Mouse (Mus musculus) heart, postnatal 0 days (tissue): ENCODE data around the gene Mrpl20. TPM values are rescaled to one million over a fixed set of nuclear protein-coding genes. Genes with fewer than 3 reads are reported as not detected.

Source experiments
- ATAC-seq: fragments of 200-750 bp; cut with Nextera tagmentation; 2 replicates; pipeline ENCODE4 v1.8.0; 2017; ENCODE audit warnings: low read depth, moderate number of reproducible peaks, moderate library complexity; ENCODE audit not compliant: insufficient read depth
- DNase-seq: peaks from one replicate; pipeline ENCODE4 v3.0.0-alpha.2; 2016; ENCODE audit warnings: low spot score
- H3K27ac ChIP-seq: fragments of 300-500 bp; sonication (generic); 2 replicates; pipeline ENCODE4 v1.5.1; 2014; ENCODE audit warnings: low read depth, mild to moderate bottlenecking
- H3K27me3 ChIP-seq: fragments of 300-500 bp; sonication (generic); 2 replicates; pipeline ENCODE4 v1.6.1; 2014; ENCODE audit warnings: low read length, mixed read lengths; ENCODE audit not compliant: control insufficient read depth, insufficient read depth
- H3K36me3 ChIP-seq: fragments of 300-500 bp; sonication (generic); replicated peaks from 2 replicates; pipeline ENCODE4 v1.6.1; 2014; ENCODE audit warnings: low read length, mixed read lengths; ENCODE audit not compliant: control insufficient read depth, insufficient read depth
- H3K4me1 ChIP-seq: fragments of 300-500 bp; sonication (generic); 2 replicates; pipeline ENCODE4 v1.6.1; 2014; ENCODE audit warnings: antibody characterized with exemption; ENCODE audit not compliant: control insufficient read depth, insufficient read depth
- H3K4me2 ChIP-seq: fragments of 300-500 bp; sonication (generic); 2 replicates; pipeline ENCODE4 v1.6.1; 2014; ENCODE audit warnings: low read depth, mild to moderate bottlenecking, low read length, moderate library complexity
- H3K4me3 ChIP-seq: fragments of 300-500 bp; sonication (generic); 2 replicates; pipeline ENCODE4 v1.5.1; 2014; ENCODE audit warnings: low read depth, low read length
- H3K9ac ChIP-seq: fragments of 300-500 bp; sonication (generic); replicated peaks from 2 replicates; pipeline ENCODE4 v1.6.1; 2014; ENCODE audit warnings: low read depth, low read length, mixed read lengths
- H3K9me3 ChIP-seq: fragments of 300-500 bp; sonication (generic); replicated peaks from 2 replicates; pipeline ENCODE4 v1.6.1; 2016; ENCODE audit warnings: low read length; ENCODE audit not compliant: control insufficient read depth
- CTCF ChIP-seq: IDR thresholded peaks from 2 replicates; pipeline ENCODE4 v1.5.1; 2016; ENCODE audit warnings: antibody characterized with exemption, control low read depth, low read depth
- EP300 ChIP-seq: IDR thresholded peaks from 2 replicates; pipeline ENCODE4 v1.6.1; 2016; ENCODE audit warnings: antibody characterized with exemption, low read depth
- WGBS: fragments of 180-500 bp; shearing (Covaris S2); extraction: QIAGEN DNeasy Blood & Tissue Kit; methylation state at CpG from one replicate; pipeline ENCODE4 v1.1.7; 2014; 5-methylcytosine and 5-hydroxymethylcytosine counted together
- polyA plus RNA-seq: library from polyadenylated mRNA; unstranded; fragments of >200 nt; fragmentation: Nextera tagmentation; extraction: Ambion mirVana; gene quantifications from 2 replicates; pipeline ENCODE4 v1.2.1, GENCODE M21; 2015
- total RNA-seq: library from RNA; depleted of rRNA; stranded (reverse); fragments of >200 nt; gene quantifications from 2 replicates; pipeline ENCODE4 v1.2.3, GENCODE M21; 2014; ENCODE audit warnings: low replicate concordance

Gene Mrpl20
- total and polyA plus RNA-seq, 2 experiments from 2014 or later: 91.4 to 207 TPM

DNA sequence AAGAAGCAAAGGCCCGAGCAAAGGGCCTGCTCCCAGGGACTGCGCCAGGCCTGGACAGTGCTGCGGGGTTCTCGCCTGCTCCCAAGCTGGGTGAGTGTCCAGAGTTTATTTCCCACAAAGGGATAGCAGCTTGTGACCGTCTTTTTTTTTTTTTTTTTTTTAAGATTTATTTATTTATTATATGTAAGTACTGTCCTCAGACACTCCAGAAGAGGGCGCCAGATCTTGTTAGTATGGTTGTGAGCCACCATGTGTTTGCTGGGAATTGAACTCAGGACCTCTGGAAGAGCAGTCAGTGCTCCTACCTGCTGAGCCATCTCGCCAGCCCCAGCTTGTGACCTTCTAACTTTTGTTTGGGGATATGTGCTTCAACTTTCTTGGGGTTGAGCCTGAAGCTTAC, 18.3 kb downstream of the Mrpl20 start:
- no peak overlapping the region for H3K9ac ChIP-seq
- no peak overlapping the region for H3K27ac ChIP-seq
- no peaks in the 10 kb centered on the region for H3K4me1 ChIP-seq
- TF ChIP-seq EP300: no peak
- TF ChIP-seq CTCF: peak; percentile 25
- H3K4me3 ChIP-seq: no peak overlapping the region
- no peaks in the 10 kb centered on the region for H3K9me3 ChIP-seq
- WGBS: 68% methylated on average over 7 of the region's 7 CpGs
- H3K4me2 ChIP-seq: no peak overlapping the region
- DNase-seq (no peak), ATAC-seq (no peak)
- H3K36me3 ChIP-seq: peaks cover 96% of the 10 kb centered on the region
- no peaks in the 10 kb centered on the region for H3K27me3 ChIP-seq

DNA sequence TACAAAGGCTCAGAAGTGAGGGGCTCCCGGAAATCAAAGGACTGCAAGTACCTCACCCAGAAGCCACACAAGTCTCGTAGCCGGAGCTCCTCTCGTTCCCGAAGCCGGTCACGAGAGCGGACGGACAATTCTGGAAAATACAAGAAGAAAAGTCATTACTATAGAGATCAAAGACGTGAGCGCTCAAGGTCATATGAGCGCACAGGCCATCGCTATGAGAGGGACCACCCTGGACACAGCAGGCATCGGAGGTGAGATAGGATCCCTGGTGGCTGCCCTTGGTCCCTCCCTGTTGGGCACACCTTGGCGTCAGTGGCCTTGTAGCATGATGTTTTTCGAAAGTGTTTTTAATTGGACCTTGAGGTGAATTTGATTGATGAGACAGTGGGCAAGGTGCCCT, 20.8 kb downstream of the Mrpl20 start:
- H3K4me3 ChIP-seq: no peak overlapping the region
- H3K27me3 ChIP-seq: no peaks in the 10 kb centered on the region
- H3K4me2 ChIP-seq: no peak overlapping the region
- no peaks in the 10 kb centered on the region for H3K9me3 ChIP-seq
- TF ChIP-seq EP300 (no peak), CTCF (no peak)
- 89% methylated on average over 16 of the region's 16 CpGs for WGBS
- H3K36me3 ChIP-seq: peaks cover 93% of the 10 kb centered on the region
- no peak for ATAC-seq
- no peak for DNase-seq
- no peak overlapping the region for H3K9ac ChIP-seq
- no peaks in the 10 kb centered on the region for H3K4me1 ChIP-seq
- H3K27ac ChIP-seq: no peak overlapping the region

DNA sequence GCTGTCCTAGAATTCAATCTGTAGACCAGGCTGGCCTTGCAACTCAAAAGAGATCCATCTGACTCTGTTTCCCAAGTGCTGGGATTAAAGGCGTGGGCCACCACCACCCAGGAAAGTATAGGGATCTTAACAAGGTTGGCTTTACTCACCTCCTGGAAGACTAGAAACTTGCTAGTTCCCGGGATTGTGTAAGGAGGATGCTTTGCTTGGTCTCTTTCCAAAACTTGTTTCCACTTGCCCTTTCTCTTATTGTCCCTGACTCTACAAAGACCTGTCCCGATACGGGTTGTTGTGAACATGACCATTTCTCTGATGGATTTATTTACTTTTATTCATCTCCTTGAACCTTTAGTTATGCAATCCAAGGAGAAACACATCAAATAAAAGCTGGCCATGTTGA, 27.2 kb downstream of the Mrpl20 start:
- Histone ChIP-seq H3K4me2 (no peak overlapping the region), H3K4me1 (peaks cover 6% of the 10 kb centered on the region), H3K27ac (no peak overlapping the region), H3K9ac (no peak overlapping the region), H3K9me3 (no peaks in the 10 kb centered on the region), H3K27me3 (no peaks in the 10 kb centered on the region), H3K36me3 (peaks cover 36% of the 10 kb centered on the region), H3K4me3 (no peak overlapping the region)
- no peak for ATAC-seq
- DNase-seq: no peak
- 81% methylated on average over 4 of the region's 4 CpGs for WGBS
- TF ChIP-seq EP300 (no peak), CTCF (no peak)

DNA sequence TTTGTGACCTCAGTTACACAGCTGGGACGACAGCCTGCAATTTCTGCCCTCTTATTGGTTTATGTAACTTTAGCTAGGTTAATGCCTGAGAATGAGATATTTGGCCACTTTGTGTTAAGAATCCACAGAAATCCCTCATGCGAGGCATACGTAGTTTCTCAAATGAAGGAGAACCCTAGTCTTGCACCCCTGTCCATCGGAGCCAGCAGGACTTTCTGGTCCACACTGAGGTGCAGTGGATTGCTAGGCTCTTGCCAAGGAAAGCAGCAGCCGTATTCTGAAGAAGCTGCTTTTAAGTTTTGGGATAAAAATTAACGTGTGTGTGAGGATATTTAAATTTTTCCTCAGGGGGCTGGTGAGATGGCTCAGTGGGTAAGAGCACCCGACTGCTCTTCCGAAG, 27.9 kb downstream of the Mrpl20 start:
- WGBS: 52% methylated on average over 8 of the region's 8 CpGs
- no peak for ATAC-seq
- H3K27ac ChIP-seq: peak overlapping the region; percentile 86
- no peaks in the 10 kb centered on the region for H3K27me3 ChIP-seq
- H3K36me3 ChIP-seq: peaks cover 28% of the 10 kb centered on the region
- no peak overlapping the region for H3K9ac ChIP-seq
- peaks cover 6% of the 10 kb centered on the region for H3K4me1 ChIP-seq
- no peak for DNase-seq
- peak overlapping the region; percentile 86 for H3K4me2 ChIP-seq
- H3K9me3 ChIP-seq: no peaks in the 10 kb centered on the region
- H3K4me3 ChIP-seq: peak overlapping the region; percentile 72
- TF ChIP-seq EP300: no peak
- no peak for TF ChIP-seq CTCF

DNA sequence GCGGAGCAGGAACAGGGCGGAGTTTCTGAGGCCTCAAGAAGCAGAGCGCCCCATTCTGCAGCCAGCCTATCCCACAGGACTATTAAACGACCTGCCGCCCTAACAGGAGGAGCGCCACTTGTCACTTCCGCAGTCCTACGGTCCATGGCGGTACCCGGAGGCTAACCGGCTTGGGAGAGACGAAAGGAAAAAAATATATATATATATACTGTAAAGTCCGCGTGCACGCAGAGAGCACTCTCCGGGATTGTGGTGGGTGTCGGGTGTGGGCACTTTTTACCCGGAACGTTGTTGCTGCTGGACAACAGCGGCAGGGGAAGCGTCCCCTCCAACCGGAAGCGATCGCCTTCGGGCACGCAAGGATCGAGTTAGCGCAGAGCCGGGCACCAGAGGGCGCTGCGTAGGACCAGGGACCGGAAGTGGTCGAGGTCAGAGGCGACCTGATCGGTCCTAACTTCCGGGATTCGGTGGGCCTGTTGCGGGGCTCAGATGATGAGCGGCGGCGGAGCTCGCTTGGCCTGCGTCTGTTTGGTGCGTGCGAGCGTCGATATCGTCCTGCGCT, 28.6 kb downstream of the Mrpl20 start, which contains the start of gene Aurkaip1:
Gene Aurkaip1 (plus strand): TSS at position 68 of the 562 bp plus-strand sequence.
- Histone ChIP-seq H3K27me3 (no peaks in the 10 kb centered on the region), H3K9ac (peak within 1 kb of the TSS; percentile 81), H3K27ac (peak within 1 kb of the TSS; percentile 86), H3K4me1 (peaks cover 6% of the 10 kb centered on the region), H3K9me3 (no peaks in the 10 kb centered on the region), H3K36me3 (peaks cover 25% of the 10 kb centered on the region), H3K4me3 (peak within 1 kb of the TSS; percentile 72), H3K4me2 (peak within 1 kb of the TSS; percentile 86)
- TF ChIP-seq CTCF (peak; percentile 95), EP300 (no peak)
- peak; percentile 91 for DNase-seq
- peak; percentile 93 for ATAC-seq
- WGBS: under 1% methylated on average over 48 of the region's 49 CpGs

DNA sequence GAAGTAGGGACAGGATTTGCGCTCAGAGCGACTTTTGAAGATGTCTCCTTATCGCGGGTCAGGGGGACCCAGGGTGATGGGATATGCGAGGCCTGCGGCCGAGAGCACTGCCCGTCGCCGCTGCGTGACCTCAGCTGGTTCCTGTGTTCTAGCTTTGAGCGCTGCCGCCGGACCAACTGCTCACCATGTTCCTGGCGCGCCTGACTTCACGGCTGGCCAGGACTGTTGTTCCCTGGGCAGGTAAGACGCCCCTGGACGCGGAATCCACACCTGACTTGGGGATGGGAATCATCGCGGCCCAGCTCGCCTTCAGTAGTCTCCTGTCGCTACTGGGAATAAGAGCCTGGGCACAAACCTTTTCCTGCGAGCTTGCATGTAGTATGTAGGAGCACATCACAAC, 29.2 kb downstream of the Mrpl20 start:
- no peaks in the 10 kb centered on the region for H3K27me3 ChIP-seq
- no peak for TF ChIP-seq CTCF
- DNase-seq: no peak

More for the DNA sequence above, 29.2 kb downstream of the Mrpl20 start:
- Histone ChIP-seq H3K9ac (peak overlapping the region; percentile 81), H3K4me3 (peak overlapping the region; percentile 72), H3K9me3 (no peaks in the 10 kb centered on the region), H3K36me3 (peaks cover 20% of the 10 kb centered on the region), H3K4me1 (peaks cover 6% of the 10 kb centered on the region), H3K4me2 (peak overlapping the region; percentile 86), H3K27ac (peak overlapping the region; percentile 86)
- ATAC-seq: peak; percentile 4; the same call in 1 of the 2 replicates
- WGBS: under 1% methylated on average over 22 of the region's 25 CpGs
